Mouse (Mus musculus) 416B (cell line): ENCODE data around the gene Hist2h2bb.
"Not testable (repeated sequence)": the region's sequence is repeated elsewhere in the genome, so short reads cannot be mapped to it uniquely, and the experiment has no call there.

Experiments used
- DNase-seq: peaks from one replicate; pipeline ENCODE4 v3.0.0; 2011; ENCODE audit warnings: low read depth

Gene Hist2h2bb

GRCm38 (mm10) chr3:96263558-96264403 is 5.8 kb upstream of the Hist2h2bb start:
- DNase-seq, result peak; percentile 86

DNA sequence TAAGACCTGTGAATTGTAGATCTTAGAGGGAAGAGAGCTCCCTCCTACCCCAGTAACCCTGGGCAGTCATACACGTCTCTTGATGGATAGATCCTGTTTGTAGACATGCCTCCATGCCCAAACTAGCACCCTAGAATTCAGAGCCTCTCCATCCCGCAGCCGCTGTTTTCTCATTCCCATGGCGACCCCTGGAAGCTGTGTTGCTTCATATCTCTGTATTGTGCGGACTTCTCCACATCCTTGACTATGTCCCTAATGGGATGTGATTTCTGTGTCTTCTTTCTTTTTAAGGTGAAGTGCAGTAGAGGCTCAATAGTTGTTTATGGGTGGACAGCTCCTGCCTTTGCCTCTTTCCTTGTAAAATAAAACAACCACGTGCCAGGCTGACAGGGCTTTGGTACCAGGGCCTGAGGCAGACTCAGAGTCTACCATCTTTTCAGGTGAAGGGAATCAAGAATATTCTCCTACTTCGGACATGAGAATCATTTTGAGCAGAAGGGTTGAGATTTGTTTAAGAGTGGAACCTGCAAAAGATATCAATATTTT is 5.1 kb upstream of the Hist2h2bb start:
- no peak for DNase-seq

DNA sequence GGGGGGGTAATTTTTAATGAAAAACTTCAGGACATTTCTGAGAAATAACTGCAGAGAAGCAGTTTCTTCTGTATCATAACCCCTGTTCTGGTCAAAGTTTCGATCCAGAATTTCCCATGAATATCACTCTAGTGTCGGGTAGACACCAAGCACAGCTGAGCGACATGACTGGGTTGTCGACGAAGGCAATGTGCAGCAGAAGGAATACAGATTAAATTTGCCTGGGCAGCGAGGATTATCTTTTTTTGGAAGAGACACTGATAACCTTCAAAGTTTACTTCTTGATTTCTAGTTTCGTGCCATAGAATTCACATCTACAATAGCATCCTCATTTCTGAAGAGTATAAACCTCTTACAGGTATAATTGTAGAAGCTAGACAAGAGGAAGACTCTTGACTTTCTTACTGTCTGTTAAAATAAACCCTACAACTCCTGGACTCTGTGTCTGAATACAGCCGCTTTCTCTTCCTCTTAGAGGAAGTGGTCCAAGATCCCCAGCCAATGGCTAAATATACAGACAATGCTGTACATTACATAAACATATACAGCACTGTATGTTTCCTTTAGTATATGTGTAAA is 3.3 kb upstream of the Hist2h2bb start:
- DNase-seq, result peak; percentile 49

- no peak for DNase-seq
These were observed 2.0 kb upstream of the Hist2h2bb start for GRCm38 (mm10) chr3:96267541-96267940.

DNA sequence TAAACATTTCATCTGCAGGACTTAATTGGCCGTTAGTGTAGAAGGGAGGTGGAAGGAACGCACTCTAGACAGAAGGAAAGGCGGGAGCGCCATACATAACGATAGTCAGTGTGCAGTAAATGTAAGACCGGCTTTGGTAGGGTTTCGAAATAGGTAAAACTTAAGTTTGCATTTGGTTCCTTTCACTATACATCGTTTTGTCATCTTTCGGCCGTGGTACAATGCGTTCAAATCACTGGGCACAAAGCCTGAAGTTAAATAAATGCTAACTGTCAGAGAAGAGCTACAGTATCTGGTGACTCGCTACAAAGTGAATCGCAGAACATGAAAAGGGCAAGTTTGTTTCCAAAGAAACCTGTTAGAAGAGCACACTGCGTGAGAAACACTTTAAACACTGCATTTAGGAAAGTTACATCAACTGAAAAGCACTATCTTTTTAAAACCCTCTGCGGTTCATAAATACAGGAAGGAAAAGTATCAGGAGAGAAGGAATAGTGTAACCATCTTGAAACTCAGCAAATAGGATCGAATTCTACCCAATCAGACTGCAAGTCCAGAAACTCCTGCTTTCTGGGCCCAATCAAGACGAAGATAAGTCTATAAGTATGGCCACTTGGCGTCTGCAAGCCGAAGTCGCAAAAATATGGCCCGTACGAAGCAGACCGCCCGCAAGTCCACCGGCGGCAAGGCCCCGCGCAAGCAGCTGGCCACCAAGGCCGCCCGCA is 1.3 kb upstream of the Hist2h2bb start, which contains the start of gene Hist2h3b:
Hist2h3b (plus strand) TSS at position 604 of the 725 bp plus-strand sequence.
- DNase-seq, result peak; percentile 98

DNA sequence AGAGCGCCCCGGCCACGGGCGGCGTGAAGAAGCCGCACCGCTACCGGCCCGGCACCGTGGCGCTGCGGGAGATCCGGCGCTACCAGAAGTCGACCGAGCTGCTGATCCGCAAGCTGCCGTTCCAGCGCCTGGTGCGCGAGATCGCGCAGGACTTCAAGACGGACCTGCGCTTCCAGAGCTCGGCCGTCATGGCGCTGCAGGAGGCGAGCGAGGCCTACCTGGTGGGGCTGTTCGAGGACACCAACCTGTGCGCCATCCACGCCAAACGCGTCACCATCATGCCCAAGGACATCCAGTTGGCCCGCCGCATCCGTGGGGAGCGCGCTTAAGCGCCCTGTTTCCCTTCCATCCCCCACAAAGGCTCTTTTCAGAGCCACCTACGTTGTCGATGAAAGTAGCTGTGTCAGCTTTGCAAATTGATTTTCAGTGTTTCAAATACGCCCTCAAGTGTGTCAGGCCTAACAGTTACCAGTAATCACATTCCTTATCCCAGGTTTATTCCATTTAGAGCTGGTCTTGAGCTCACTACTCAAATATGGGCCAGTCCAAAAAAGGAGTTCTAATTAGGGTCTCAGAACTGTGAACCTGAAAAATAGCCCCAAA is 675 bp upstream of the Hist2h2bb start:
- not testable (repeated sequence) for DNase-seq

DNA sequence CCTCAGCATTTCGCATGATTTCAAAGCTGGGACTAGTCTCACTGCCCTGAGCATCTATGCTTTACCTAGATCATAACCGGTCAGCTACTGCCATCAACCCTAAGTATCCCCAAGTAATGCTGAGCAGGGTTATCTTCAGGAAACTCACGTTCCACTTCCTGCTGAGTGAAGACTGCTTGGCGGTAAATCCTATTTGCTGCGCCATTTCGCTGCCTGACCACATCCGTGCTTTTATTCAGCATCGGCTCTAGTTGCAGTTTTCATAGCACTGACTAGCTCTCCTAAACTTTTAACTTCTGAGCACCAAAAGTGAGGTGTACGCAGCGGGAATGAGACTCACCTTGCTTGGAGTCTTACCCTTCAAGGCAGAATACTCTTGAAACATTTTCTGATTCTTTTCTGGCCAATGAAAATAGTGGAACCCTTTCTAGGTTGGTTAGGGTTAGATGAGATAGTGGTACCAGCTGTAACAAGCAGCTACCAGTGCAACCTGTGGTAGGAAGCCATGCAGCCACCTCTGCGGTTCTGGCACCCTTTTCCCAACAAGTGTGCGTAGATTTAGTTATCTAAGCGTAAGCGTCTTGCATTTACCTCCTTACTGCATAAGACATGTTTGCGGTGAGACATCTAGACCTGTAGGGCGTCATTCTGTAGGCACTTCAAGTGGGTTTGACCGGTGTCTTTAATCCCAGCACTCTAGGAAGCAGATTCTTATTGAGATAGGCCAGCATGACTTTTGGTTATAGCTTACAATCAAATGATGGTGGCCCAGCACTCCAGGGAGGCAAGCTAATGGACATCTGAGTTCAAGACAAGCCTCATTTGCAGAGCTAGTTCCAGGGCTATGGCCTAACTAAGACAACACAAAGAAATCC is 4.3 kb downstream of the Hist2h2bb start:
- DNase-seq, result peak; percentile 94

GRCm38 (mm10) chr3:96277428-96277799 is 7.9 kb downstream of the Hist2h2bb start:
- peak; percentile 90 for DNase-seq

DNA sequence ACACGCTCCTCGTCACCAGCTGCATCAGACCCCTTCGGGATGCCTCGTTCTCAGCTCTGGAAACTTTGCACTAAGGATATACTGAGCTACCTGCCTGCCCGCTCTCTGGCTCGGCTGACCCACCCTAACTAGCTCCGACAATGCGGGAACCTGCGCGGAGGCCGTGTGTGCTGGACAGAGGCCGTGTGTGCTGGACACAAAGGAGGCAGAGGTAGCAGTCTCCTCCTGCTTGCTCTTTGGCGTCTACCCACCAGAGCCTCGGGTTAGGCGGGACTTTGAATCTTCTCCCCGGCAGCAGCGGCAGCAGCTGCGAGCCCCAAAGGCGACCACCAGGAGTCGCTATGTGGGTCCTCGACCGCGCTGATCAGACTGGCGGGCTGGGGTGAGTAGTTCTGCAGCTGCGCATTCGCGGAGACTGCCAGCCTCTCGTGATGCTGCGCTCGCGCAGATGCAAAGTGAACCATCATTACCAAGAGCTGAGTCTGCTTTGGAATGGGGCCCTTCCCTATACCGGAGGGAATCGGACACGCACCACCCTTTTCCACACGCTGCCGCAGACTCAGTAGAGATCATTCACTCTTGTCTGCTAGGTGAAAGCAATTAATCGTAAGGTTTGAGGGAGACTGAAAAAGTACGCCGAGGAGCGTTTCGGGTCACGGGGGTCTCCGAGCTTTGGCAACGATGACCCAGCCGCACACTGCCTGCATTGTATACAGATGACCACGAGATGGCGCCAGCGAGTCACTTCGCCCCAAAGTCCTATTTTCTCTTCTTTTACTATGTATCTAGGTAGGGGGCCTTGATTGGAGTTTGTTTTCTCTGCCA is 8.5 kb downstream of the Hist2h2bb start:
- DNase-seq, result peak; percentile 95

DNA sequence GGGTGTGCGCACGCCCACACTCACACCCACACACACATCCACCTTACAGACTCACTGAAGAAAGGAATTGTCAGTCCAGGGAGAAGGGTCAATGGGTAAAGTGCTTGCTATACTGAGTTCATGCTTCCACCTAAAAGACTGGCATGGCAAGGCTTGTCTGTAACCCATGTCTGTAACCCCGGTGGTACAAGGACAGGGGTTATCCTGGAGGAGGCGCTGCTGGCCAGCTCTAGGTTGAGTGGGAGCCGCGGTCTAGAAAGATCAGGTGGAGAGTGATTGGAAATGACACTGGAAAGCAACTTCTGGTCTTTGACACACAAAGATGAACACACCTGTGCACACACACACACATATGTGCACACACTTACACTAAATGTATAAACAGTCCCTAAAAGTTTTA is 11.1 kb downstream of the Hist2h2bb start:
- DNase-seq, result no peak

DNA sequence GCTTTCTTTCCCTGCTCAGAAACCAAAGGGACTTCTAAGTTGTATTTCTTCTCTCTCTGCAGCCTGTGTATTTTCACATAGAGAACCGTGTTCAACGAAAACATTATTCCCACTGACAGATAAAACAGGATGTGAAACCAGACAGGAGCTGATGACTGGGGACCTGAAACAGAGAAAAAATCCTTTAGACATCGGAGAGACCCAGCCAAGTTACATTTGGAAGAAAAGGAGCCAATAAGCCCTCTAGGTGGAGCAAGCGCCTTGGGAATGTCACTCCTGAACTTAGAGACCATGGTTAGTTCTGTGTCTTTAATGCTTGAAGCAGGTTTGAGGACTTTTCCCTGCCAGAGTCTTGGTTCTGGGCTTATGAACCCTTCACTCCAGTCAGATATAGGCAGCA is 14.9 kb downstream of the Hist2h2bb start:
- DNase-seq, result peak; percentile 58

DNA sequence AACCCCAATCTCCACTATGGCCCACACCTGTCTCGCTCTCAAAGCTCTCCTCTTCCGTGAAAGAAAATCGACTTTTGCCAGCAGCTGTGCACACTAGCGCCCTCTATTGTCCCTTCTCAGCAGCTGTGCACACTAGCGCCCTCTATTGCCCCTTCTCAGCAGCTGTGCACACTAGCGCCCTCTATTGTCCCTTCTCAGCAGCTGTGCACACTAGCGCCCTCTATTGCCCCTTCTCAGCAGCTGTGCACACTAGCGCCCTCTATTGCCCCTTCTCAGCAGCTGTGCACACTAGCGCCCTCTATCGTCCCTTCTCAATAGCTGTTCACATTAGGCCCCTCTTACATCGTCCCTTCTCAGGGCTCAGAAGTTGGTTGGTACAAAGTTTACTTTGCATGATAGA is 17.8 kb downstream of the Hist2h2bb start:
- not testable (repeated sequence) for DNase-seq

DNA sequence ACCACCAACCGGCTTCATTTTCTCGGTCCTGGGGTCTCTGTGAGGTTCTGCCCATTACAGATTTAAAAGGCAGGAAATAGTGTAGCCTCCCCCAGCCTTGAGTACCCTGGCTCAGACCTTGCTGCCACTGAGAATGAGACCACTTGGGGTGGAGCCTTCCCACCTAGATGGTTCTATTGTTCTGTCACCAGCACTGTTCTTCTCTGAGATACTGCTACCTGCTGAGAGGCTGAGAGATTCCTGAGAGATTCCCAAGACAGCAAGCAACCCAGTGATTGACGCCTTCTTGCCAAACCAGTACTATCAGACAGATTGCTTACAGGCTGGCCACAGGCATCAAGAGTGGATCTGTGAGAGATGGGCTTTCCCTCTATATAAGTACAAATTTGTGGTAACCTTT is 19.6 kb downstream of the Hist2h2bb start:
- no peak for DNase-seq

DNA sequence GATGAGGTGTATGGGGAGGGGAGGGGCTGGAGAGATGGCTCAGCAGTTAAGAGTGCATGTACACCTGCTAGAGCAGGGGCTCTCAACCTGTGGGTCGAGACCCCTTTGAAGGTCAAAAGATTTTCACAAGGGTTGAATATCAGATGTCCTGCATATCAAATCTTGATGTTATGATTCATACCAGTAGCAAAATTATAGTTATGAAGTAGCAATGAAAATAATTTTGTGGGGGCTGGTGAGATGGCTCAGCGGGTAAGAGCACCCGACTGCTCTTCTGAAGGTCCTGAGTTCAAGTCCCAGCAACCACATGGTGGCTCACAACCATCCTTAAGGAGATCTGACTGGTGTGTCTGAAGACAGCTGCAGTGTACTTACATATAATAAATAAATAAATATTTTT is 21.2 kb downstream of the Hist2h2bb start:
- DNase-seq, result not testable (repeated sequence)

DNA sequence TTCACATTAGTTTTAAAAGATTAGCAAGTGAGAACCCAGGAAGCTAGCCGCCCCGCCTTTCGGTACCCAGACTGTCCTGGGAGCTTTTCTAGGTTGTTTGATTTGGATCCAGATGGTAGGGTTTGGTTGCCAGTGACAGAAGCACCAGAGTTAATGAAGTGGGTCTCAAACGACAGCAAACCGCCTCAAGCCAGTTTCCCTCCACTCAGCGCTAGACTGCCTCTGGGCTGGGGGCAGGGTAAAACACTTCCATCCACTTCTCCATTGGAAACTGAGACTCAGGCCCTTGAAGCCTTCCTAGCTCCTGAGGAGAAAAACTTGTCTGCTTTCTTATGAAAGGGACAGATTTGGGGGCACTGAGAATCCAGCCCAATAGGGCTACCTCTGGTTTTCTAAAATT is 23.1 kb downstream of the Hist2h2bb start:
- DNase-seq, result no peak

DNA sequence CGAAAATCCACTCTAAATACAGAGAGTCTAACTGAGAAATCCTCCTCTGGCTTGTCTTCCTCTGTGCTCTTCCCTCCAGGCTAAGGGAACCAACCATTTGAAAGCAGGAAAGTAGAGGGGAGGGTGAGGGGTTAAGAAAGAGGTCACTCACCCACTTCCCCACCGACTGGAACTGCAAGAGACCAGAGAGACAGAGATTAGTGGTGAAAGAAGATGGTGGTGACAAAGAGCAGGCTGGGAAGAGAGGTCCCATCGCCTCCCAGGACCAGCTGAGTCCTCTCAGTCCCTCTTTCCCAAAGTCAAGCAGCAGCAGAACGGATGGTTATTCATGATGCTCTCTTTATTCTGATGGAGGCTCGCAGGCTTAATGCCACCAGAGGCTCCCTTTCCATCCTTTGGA is 23.8 kb downstream of the Hist2h2bb start:
- no peak for DNase-seq

- peak; percentile 84 for DNase-seq
These were observed 24.2 kb downstream of the Hist2h2bb start, which contains the start of gene Fcgr1 for GRCm38 (mm10) chr3:96293787-96294186. Gene Fcgr1, minus strand, starts transcription at chr3:96293969.

GRCm38 (mm10) chr3:96298360-96298759 is 28.8 kb downstream of the Hist2h2bb start:
- no peak for DNase-seq

DNA sequence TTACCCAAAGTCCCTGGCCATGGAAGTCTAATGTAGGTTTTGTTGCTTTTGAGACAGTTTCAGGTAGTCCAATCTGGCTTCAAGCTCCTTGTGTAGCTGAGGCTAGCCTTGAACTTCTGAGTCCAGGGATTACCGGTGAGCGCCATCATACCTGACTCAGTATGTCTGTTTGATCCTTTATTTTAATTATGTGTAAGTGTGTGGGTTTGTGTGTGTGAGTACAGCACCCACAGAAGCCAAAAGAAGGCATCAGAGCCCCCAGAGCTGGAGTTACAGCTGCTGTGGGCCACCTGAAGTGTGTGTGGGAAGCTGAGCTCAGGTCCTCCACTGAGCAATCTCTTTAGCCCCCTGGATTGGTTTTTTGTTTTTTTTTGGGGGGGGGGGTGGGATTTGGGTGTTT is 30.0 kb downstream of the Hist2h2bb start:
- no peak for DNase-seq
